10 mouse cellular contexts compared by ENCODE assay signal in genomic region chr19:19347017-19347416, GRCm38 (mm10).
DNase-seq lines count a peak whose midpoint lies in the region; ATAC-seq and TF ChIP-seq lines count a peak whose summit lies in the region.
"Had no signal": no experiment of that assay in that cellular context is flagged by ENCODE, and none has a peak within 500 bp of the region (broad histone marks: within the 10 kb centered on the region; RNA-seq: fewer than 3 reads in every experiment).

No protein-coding gene starts in this region.

- no peak overlapping the region for H3K4me2 ChIP-seq in heart, postnatal 0 days (ENCODE audit: low read depth, low read length)
- H3K4me2 ChIP-seq in lung, embryonic 14.5 days: no peak overlapping the region

- ATAC-seq in heart, postnatal 0 days (ENCODE audit: insufficient read depth, low read depth): no peak
- ATAC-seq in lung, embryonic 14.5 days (ENCODE audit: insufficient read depth): no peak

- H3K9ac ChIP-seq in heart, postnatal 0 days (replicated peaks; ENCODE audit: low read depth, low read length): no peak overlapping the region
- no peak overlapping the region for H3K9ac ChIP-seq in lung, embryonic 14.5 days

- no peak for TF ChIP-seq EP300 in heart, postnatal 0 days (IDR thresholded peaks at IDR 0.05; ENCODE audit: low read depth)

- 43% methylated on average over 2 of the region's 2 CpGs for WGBS in heart, postnatal 0 days
- WGBS in lung, embryonic 14.5 days: 48% methylated on average over 2 of the region's 2 CpGs

- no peaks in the 10 kb centered on the region for H3K4me1 ChIP-seq in heart, postnatal 0 days (ENCODE audit: control insufficient read depth, insufficient read depth)
- H3K4me1 ChIP-seq in lung, embryonic 14.5 days (ENCODE audit: insufficient read depth): no peaks in the 10 kb centered on the region

- H3K4me3 ChIP-seq in heart, postnatal 0 days (ENCODE audit: low read depth, low read length): no peak overlapping the region
- no peak overlapping the region for H3K4me3 ChIP-seq in lung, embryonic 14.5 days (ENCODE audit: low read depth, low read length)
- H3K4me3 ChIP-seq: megakaryocyte, embryonic 14.5 days had no signal

- no peaks in the 10 kb centered on the region for H3K9me3 ChIP-seq in heart, postnatal 0 days (replicated peaks; ENCODE audit: control insufficient read depth, low read length)
- no peaks in the 10 kb centered on the region for H3K9me3 ChIP-seq in lung, embryonic 14.5 days (ENCODE audit: low read depth, low read length)

- peak; percentile 48 for TF ChIP-seq CTCF in heart, postnatal 0 days (IDR thresholded peaks at IDR 0.05; ENCODE audit: low read depth)
- peak; percentile 44 for TF ChIP-seq CTCF in lung, embryonic 14.5 days (IDR thresholded peaks at IDR 0.05; ENCODE audit: low read depth)

- DNase-seq in heart, postnatal 0 days (ENCODE audit: low spot score): no peak
- no peak for DNase-seq in heart, adult 9 months (ENCODE audit: low spot score in 2 of 2)
- DNase-seq in lung, embryonic 14.5 days: peak; percentile 45
- no peak for DNase-seq in lung, postnatal 14 days
- DNase-seq in NIH3T3 (ENCODE audit: low read depth): peak; percentile 45
- DNase-seq in embryo, embryonic 11 days: peak; percentile 27
- no peak for DNase-seq in thymus, postnatal 10 days (ENCODE audit: low spot score in 2 of 2)
- no peak for DNase-seq in gastrocnemius, postnatal 25 days
- DNase-seq: gastrocnemius, postnatal 36 days had no signal

- no peaks in the 10 kb centered on the region for H3K36me3 ChIP-seq in heart, postnatal 0 days (replicated peaks; ENCODE audit: control insufficient read depth, insufficient read depth, low read length)
- no peaks in the 10 kb centered on the region for H3K36me3 ChIP-seq in lung, embryonic 14.5 days (ENCODE audit: insufficient read depth)

- H3K27ac ChIP-seq in heart, postnatal 0 days (ENCODE audit: low read depth): no peak overlapping the region
- H3K27ac ChIP-seq in lung, embryonic 14.5 days (ENCODE audit: low read depth): no peak overlapping the region

- H3K27me3 ChIP-seq in heart, postnatal 0 days (ENCODE audit: control insufficient read depth, insufficient read depth, low read length): no peaks in the 10 kb centered on the region
- no peaks in the 10 kb centered on the region for H3K27me3 ChIP-seq in lung, embryonic 14.5 days (ENCODE audit: insufficient read depth, low read length)
- H3K27me3 ChIP-seq: megakaryocyte, embryonic 14.5 days had no signal

Comparison
In these comparisons a context has a peak if more than half of its experiments do, and no peak if none do; other contexts are left out.
1. DNase-seq: peak in lung, embryonic 14.5 days (single experiment), NIH3T3 (single experiment) and embryo, embryonic 11 days (single experiment); none in heart, postnatal 0 days (single experiment), heart, adult 9 months (0 of 2), lung, postnatal 14 days (single experiment), thymus, postnatal 10 days (0 of 2) and gastrocnemius, postnatal 25 days (single experiment).